Mouse (Mus musculus) forebrain, embryonic 11.5 days (tissue): ENCODE data around the gene Plcb1. TPM values are rescaled to one million over a fixed set of nuclear protein-coding genes. Genes with fewer than 3 reads are reported as not detected.

Experiments used
- ATAC-seq: fragments of 200-750 bp; cut with Nextera tagmentation; replicated peaks from 2 replicates; pipeline ENCODE4 v1.8.0; 2017; ENCODE audit warnings: moderate TSS enrichment; ENCODE audit not compliant: low FRiP score
- DNase-seq: peaks from one replicate; pipeline ENCODE4 v3.0.0-alpha.2; 2017; ENCODE audit warnings: low spot score
- H3K27ac ChIP-seq: fragments of 300-500 bp; sonication (generic); 2 replicates; pipeline ENCODE4 v1.5.1; 2014; ENCODE audit warnings: low read depth, low read length
- H3K27me3 ChIP-seq: fragments of 300-500 bp; sonication (generic); 2 replicates; pipeline ENCODE4 v1.6.1; 2014; ENCODE audit warnings: mild to moderate bottlenecking, low read length, mixed read lengths; ENCODE audit not compliant: control insufficient read depth, insufficient read depth
- H3K36me3 ChIP-seq: fragments of 300-500 bp; sonication (generic); 2 replicates; pipeline ENCODE4 v1.6.1; 2014; ENCODE audit warnings: mild to moderate bottlenecking, low read length, moderate library complexity, mixed read lengths; ENCODE audit not compliant: control insufficient read depth, insufficient read depth
- H3K4me1 ChIP-seq: fragments of 300-500 bp; sonication (generic); replicated peaks from 2 replicates; pipeline ENCODE4 v1.6.1; 2014; ENCODE audit warnings: low read length, mixed read lengths; ENCODE audit not compliant: control insufficient read depth, insufficient read depth
- H3K4me2 ChIP-seq: fragments of 300-500 bp; sonication (generic); 2 replicates; pipeline ENCODE4 v1.6.1; 2014; ENCODE audit warnings: low read depth, mild to moderate bottlenecking, low read length, moderate library complexity, mixed read lengths; ENCODE audit not compliant: severe bottlenecking
- H3K4me3 ChIP-seq: fragments of 300-500 bp; sonication (generic); 2 replicates; pipeline ENCODE4 v1.5.1; 2014; ENCODE audit warnings: low read depth, low read length
- H3K9ac ChIP-seq: fragments of 300-500 bp; sonication (generic); 2 replicates; pipeline ENCODE4 v1.6.1; 2014; ENCODE audit warnings: low read length
- H3K9me3 ChIP-seq: fragments of 300-500 bp; sonication (generic); 2 replicates; pipeline ENCODE4 v1.6.1; 2016; ENCODE audit warnings: low read length, mixed read lengths; ENCODE audit not compliant: control insufficient read depth
- WGBS: fragments of 180-500 bp; shearing (Covaris S2); extraction: QIAGEN DNeasy Blood & Tissue Kit; methylation state at CpG from one replicate; pipeline ENCODE4 v1.1.7; 2014; 5-methylcytosine and 5-hydroxymethylcytosine counted together
- polyA plus RNA-seq: library from polyadenylated mRNA; unstranded; fragments of >200 nt; fragmentation: Nextera tagmentation; extraction: Ambion mirVana; gene quantifications from 2 replicates; pipeline ENCODE4 v1.2.1, GENCODE M21; 2014

Plcb1 gene
- polyA plus RNA-seq, 1 experiment from 2014 or later = 12.8 TPM

DNA sequence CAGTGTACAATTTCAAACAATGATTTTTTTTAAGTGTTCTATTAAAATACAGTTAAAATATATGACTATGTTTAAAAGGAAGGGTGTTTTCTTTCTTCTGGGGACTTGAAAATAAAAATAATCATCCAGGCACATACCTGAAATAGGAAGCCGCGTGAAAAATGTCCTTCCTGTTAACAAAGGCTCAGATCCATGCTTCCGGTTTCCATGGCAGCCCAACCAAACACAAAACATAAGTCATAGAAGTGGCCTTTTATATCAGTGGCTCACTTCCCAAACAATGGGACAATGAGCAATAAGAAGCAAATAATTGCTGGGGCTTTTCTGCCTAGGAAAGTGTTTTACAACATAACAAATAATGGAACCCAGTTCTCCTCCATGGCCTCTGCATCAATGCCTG lies 473.3 kb downstream of the Plcb1 start:
- no peaks in the 10 kb centered on the region for H3K9me3 ChIP-seq
- WGBS = 62% methylated on average over 3 of the region's 3 CpGs
- no peak for DNase-seq
- no peaks in the 10 kb centered on the region for H3K27me3 ChIP-seq
- H3K9ac ChIP-seq = no peak overlapping the region
- H3K36me3 ChIP-seq = no peaks in the 10 kb centered on the region
- no peak; the same call in 1 of the 2 replicates for ATAC-seq
- H3K4me2 ChIP-seq = no peak overlapping the region
- H3K4me3 ChIP-seq = no peak overlapping the region
- H3K27ac ChIP-seq = no peak overlapping the region
- no peaks in the 10 kb centered on the region for H3K4me1 ChIP-seq

DNA sequence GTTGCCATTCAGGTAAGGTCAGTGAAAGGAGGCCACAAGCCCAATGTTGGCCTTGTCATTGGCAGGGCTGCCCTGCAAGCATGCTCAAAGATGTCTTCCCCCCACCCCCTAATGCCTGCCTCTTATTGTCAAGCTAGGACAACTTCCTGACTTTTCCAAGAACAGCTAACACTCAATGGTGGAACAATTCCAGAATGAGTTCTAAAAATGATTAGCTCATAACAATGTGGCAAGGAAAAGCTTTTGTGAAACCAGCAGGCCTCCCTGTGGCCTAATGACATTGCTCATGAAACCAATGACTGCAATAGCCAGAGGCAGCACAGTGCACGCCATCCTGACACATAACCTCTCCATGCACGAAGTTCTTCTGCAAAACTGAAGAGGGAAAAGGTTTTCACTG lies 478.1 kb downstream of the Plcb1 start:
- WGBS = 83% methylated on average over 2 of the region's 2 CpGs
- H3K36me3 ChIP-seq = no peaks in the 10 kb centered on the region

GRCm38 (mm10) chr2:135274949-135275348 lies 489.1 kb downstream of the Plcb1 start:
- H3K36me3 ChIP-seq = no peaks in the 10 kb centered on the region
- no peaks in the 10 kb centered on the region for H3K9me3 ChIP-seq
- no peak overlapping the region for H3K9ac ChIP-seq
- no peak overlapping the region for H3K4me3 ChIP-seq
- no peak for ATAC-seq
- WGBS = 89% methylated on average over 5 of the region's 5 CpGs
- H3K4me2 ChIP-seq = no peak overlapping the region
- DNase-seq = no peak
- no peak overlapping the region for H3K27ac ChIP-seq
- no peaks in the 10 kb centered on the region for H3K27me3 ChIP-seq
- H3K4me1 ChIP-seq = no peaks in the 10 kb centered on the region

More for the DNA sequence above, 478.1 kb downstream of the Plcb1 start:
- H3K4me3 ChIP-seq = no peak overlapping the region
- no peak overlapping the region for H3K9ac ChIP-seq
- DNase-seq = no peak
- no peak overlapping the region for H3K27ac ChIP-seq
- no peak overlapping the region for H3K4me2 ChIP-seq
- no peaks in the 10 kb centered on the region for H3K4me1 ChIP-seq
- no peak for ATAC-seq
- no peaks in the 10 kb centered on the region for H3K9me3 ChIP-seq
- no peaks in the 10 kb centered on the region for H3K27me3 ChIP-seq

GRCm38 (mm10) chr2:135278506-135278905 lies 492.6 kb downstream of the Plcb1 start:
- DNase-seq (no peak), ATAC-seq (no peak)
- 75% methylated on average over 3 of the region's 3 CpGs for WGBS
- Histone ChIP-seq H3K9me3 (no peaks in the 10 kb centered on the region), H3K36me3 (no peaks in the 10 kb centered on the region), H3K27me3 (no peaks in the 10 kb centered on the region), H3K4me1 (no peaks in the 10 kb centered on the region), H3K4me2 (no peak overlapping the region), H3K27ac (no peak overlapping the region), H3K9ac (no peak overlapping the region), H3K4me3 (no peak overlapping the region)

GRCm38 (mm10) chr2:135279026-135279425 lies 493.2 kb downstream of the Plcb1 start:
- Histone ChIP-seq H3K36me3 (no peaks in the 10 kb centered on the region), H3K4me3 (no peak overlapping the region), H3K9me3 (no peaks in the 10 kb centered on the region), H3K4me1 (no peaks in the 10 kb centered on the region), H3K9ac (no peak overlapping the region), H3K27me3 (no peaks in the 10 kb centered on the region), H3K4me2 (no peak overlapping the region), H3K27ac (no peak overlapping the region)
- DNase-seq (no peak), ATAC-seq (no peak)
- 85% methylated on average over 6 of the region's 6 CpGs for WGBS

- Histone ChIP-seq H3K36me3 (no peaks in the 10 kb centered on the region), H3K4me1 (no peaks in the 10 kb centered on the region), H3K27ac (no peak overlapping the region), H3K4me2 (no peak overlapping the region), H3K9me3 (no peaks in the 10 kb centered on the region), H3K27me3 (no peaks in the 10 kb centered on the region), H3K4me3 (no peak overlapping the region), H3K9ac (no peak overlapping the region)
- WGBS = 75% methylated on average over 3 of the region's 3 CpGs
- ATAC-seq (no peak), DNase-seq (no peak)
Measured at GRCm38 (mm10) chr2:135283783-135284182, 497.9 kb downstream of the Plcb1 start.

- Histone ChIP-seq H3K9me3 (no peaks in the 10 kb centered on the region), H3K4me1 (no peaks in the 10 kb centered on the region), H3K27ac (no peak overlapping the region), H3K27me3 (no peaks in the 10 kb centered on the region), H3K9ac (no peak overlapping the region), H3K4me2 (no peak overlapping the region), H3K36me3 (no peaks in the 10 kb centered on the region), H3K4me3 (no peak overlapping the region)
- ATAC-seq (no peak), DNase-seq (no peak)
- 92% methylated on average over 8 of the region's 8 CpGs for WGBS
Measured at GRCm38 (mm10) chr2:135296184-135296769, 510.4 kb downstream of the Plcb1 start.

DNA sequence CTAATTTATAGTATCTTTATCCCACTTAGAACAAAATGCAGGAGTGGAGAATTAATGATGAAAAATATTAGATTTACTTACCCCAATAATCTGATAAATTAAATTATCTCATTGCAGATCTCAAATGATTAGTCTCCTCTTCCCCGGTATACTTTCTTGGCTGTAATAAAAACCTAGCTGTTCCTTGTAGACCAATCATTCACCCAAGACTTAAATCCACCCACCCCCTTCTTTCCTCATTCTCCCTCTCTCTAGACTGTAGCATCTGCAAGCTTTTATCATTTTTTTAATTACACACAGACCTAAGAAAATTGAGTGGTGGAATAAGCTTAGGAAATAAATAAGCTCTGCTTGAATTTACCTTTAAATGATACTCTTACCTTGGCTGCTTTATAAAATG lies 514.6 kb downstream of the Plcb1 start:
- Histone ChIP-seq H3K4me2 (no peak overlapping the region), H3K4me1 (no peaks in the 10 kb centered on the region), H3K27ac (no peak overlapping the region), H3K9me3 (no peaks in the 10 kb centered on the region), H3K9ac (no peak overlapping the region), H3K27me3 (no peaks in the 10 kb centered on the region), H3K36me3 (no peaks in the 10 kb centered on the region), H3K4me3 (no peak overlapping the region)
- ATAC-seq (no peak), DNase-seq (no peak)
- whole genome bisulfite sequencing = 91% methylated on average over 1 of the region's 1 CpGs

- ATAC-seq = no peak
- 93% methylated on average over 2 of the region's 2 CpGs for WGBS
- H3K4me2 ChIP-seq = no peak overlapping the region
Measured at GRCm38 (mm10) chr2:135302483-135302882, 516.6 kb downstream of the Plcb1 start.

More at GRCm38 (mm10) chr2:135302483-135302882, 516.6 kb downstream of the Plcb1 start:
- DNase-seq = no peak
- Histone ChIP-seq H3K27me3 (no peaks in the 10 kb centered on the region), H3K9me3 (no peaks in the 10 kb centered on the region), H3K4me1 (no peaks in the 10 kb centered on the region), H3K9ac (no peak overlapping the region), H3K36me3 (no peaks in the 10 kb centered on the region), H3K4me3 (no peak overlapping the region), H3K27ac (no peak overlapping the region)
